Mouse (Mus musculus) MEL (cell line): ENCODE results near the gene 4930442H23Rik. TPM values are rescaled to one million over a fixed set of nuclear protein-coding genes. Genes with fewer than 3 reads are reported as not detected.

Source experiments
- DNase-seq: peaks from one replicate; pipeline ENCODE4 v3.0.0; 2011; ENCODE audit warnings: low read depth, low spot score
- H3K27ac ChIP-seq: 2 replicates; pipeline ENCODE4 v1.5.1; 2012; ENCODE audit warnings: low read depth, mild to moderate bottlenecking, control low read depth, low read length, moderate library complexity; ENCODE audit not compliant: control insufficient read depth
- H3K27me3 ChIP-seq, 2 experiments: fragments of 150-350 bp in 1 of 2; sonication (generic) in 1 of 2; 2 replicates each; pipeline ENCODE4 v1.6.1; 2012; ENCODE audit warnings: low read length in 2 of 2, mild to moderate bottlenecking in 2 of 2, improper control_type of control experiment in 1 of 2, moderate library complexity in 1 of 2; ENCODE audit not compliant: insufficient read depth in 2 of 2, control insufficient read depth in 1 of 2
- H3K36me3 ChIP-seq, 2 experiments: 2 replicates each; pipeline ENCODE4 v1.6.1; 2012 to 2014; ENCODE audit warnings: low read length in 2 of 2, improper control_type of control experiment in 1 of 2, inconsistent platforms in 1 of 2, mild to moderate bottlenecking in 1 of 2; ENCODE audit not compliant: insufficient read depth in 2 of 2, control insufficient read depth in 1 of 2
- H3K4me1 ChIP-seq, 2 experiments: fragments of 150-350 bp in 1 of 2; sonication (generic) in 1 of 2; 2 replicates each; pipeline ENCODE4 v1.6.1; 2012; ENCODE audit warnings: low read length in 2 of 2, improper control_type of control experiment in 1 of 2, mild to moderate bottlenecking in 1 of 2; ENCODE audit not compliant: insufficient read depth in 2 of 2, control insufficient read depth in 1 of 2
- H3K4me3 ChIP-seq, 2 experiments: fragments of 150-350 bp in 1 of 2; sonication (generic) in 1 of 2; 2 replicates each; pipeline ENCODE4 v1.5.1; 2012; ENCODE audit warnings: low read depth in 2 of 2, low read length in 2 of 2, mild to moderate bottlenecking in 2 of 2, moderate library complexity in 2 of 2, control low read depth in 1 of 2, improper control_type of control experiment in 1 of 2; ENCODE audit not compliant: control insufficient read depth in 1 of 2, insufficient read depth in 1 of 2
- H3K79me2 ChIP-seq: 2 replicates; pipeline ENCODE4 v1.6.1; 2012; ENCODE audit warnings: mild to moderate bottlenecking, low read length, moderate library complexity; ENCODE audit not compliant: control insufficient read depth, poor library complexity, insufficient read depth
- H3K9ac ChIP-seq: 2 replicates; pipeline ENCODE4 v1.6.1; 2012; ENCODE audit warnings: low read depth, mild to moderate bottlenecking, control low read depth, low read length, moderate library complexity; ENCODE audit not compliant: control insufficient read depth, poor library complexity, severe bottlenecking
- H3K9me3 ChIP-seq: fragments of 150-350 bp; sonication (generic); replicated peaks from 2 replicates; pipeline ENCODE4 v1.6.1; 2012; ENCODE audit warnings: mild to moderate bottlenecking, low read length, improper control_type of control experiment, moderate library complexity; ENCODE audit not compliant: insufficient read depth
- BHLHE40 ChIP-seq: IDR thresholded peaks from 2 replicates; pipeline ENCODE4 v1.6.1; 2012; ENCODE audit warnings: low read depth, mild to moderate bottlenecking, inconsistent platforms, low read length, improper control_type of control experiment, borderline replicate concordance
- CHD2 ChIP-seq: IDR thresholded peaks from 2 replicates; pipeline ENCODE4 v1.6.1; 2011; ENCODE audit warnings: low read length, improper control_type of control experiment
- CTCF ChIP-seq, 3 experiments: IDR thresholded peaks in 2 of 3; conservative IDR thresholded peaks in 1 of 3; 2 replicates each; pipeline ENCODE4 v1.5.1; 2011 to 2012; ENCODE audit warnings: low read length in 3 of 3, low read depth in 2 of 3, mild to moderate bottlenecking in 2 of 3, improper control_type of control experiment in 1 of 3, inconsistent platforms in 1 of 3, mixed read lengths in 1 of 3, moderate library complexity in 1 of 3; ENCODE audit not compliant: control insufficient read depth in 1 of 3, insufficient read depth in 1 of 3, poor library complexity in 1 of 3, severe bottlenecking in 1 of 3
- ELF1 ChIP-seq: IDR thresholded peaks from 2 replicates; pipeline ENCODE4 v1.6.1; 2014; ENCODE audit warnings: low read depth, mild to moderate bottlenecking, inconsistent platforms, low read length, improper control_type of control experiment, moderate library complexity
- EP300 ChIP-seq, 2 experiments: IDR thresholded peaks; 2 replicates each; pipeline ENCODE4 v1.6.1; 2011; ENCODE audit warnings: improper control_type of control experiment in 2 of 2, low read length in 2 of 2, low read depth in 1 of 2, mild to moderate bottlenecking in 1 of 2
- ETS1 ChIP-seq: IDR thresholded peaks from 2 replicates; pipeline ENCODE4 v1.6.1; 2012; ENCODE audit warnings: low read depth, mild to moderate bottlenecking, inconsistent platforms, low read length, improper control_type of control experiment, moderate library complexity
- GATA1 ChIP-seq: IDR thresholded peaks from 2 replicates; pipeline ENCODE4 v1.6.1; 2011; ENCODE audit warnings: low read depth, low read length, improper control_type of control experiment
- HCFC1 ChIP-seq: IDR thresholded peaks from 2 replicates; pipeline ENCODE4 v1.6.1; 2012; ENCODE audit warnings: low read depth, mild to moderate bottlenecking, inconsistent platforms, low read length, improper control_type of control experiment, moderate library complexity
- KAT2A ChIP-seq: conservative IDR thresholded peaks from 2 replicates; pipeline ENCODE4 v1.6.1; 2012; ENCODE audit warnings: low read depth, low read length, improper control_type of control experiment, inconsistent platforms
- MAFK ChIP-seq: IDR thresholded peaks from 2 replicates; pipeline ENCODE4 v1.6.1; 2011; ENCODE audit warnings: low read depth, mild to moderate bottlenecking, low read length, improper control_type of control experiment, borderline replicate concordance
- MAX ChIP-seq: IDR thresholded peaks from 2 replicates; pipeline ENCODE4 v1.6.1; 2011; ENCODE audit warnings: low read length, improper control_type of control experiment
- MAZ ChIP-seq: IDR thresholded peaks from 2 replicates; pipeline ENCODE4 v1.6.1; 2012; ENCODE audit warnings: low read depth, mild to moderate bottlenecking, inconsistent platforms, low read length, improper control_type of control experiment
- MEF2A ChIP-seq: IDR thresholded peaks from 2 replicates; pipeline ENCODE4 v1.6.1; 2014; ENCODE audit warnings: low read depth, mild to moderate bottlenecking, inconsistent platforms, low read length, improper control_type of control experiment; ENCODE audit not compliant: poor library complexity, insufficient replicate concordance, severe bottlenecking; ENCODE audit errors: extremely low read depth
- MXI1 ChIP-seq: IDR thresholded peaks from 2 replicates; pipeline ENCODE4 v1.6.1; 2011; ENCODE audit warnings: mild to moderate bottlenecking, low read depth, low read length, improper control_type of control experiment
- MYB ChIP-seq: IDR thresholded peaks from 2 replicates; pipeline ENCODE4 v1.6.1; 2011; ENCODE audit warnings: mild to moderate bottlenecking, low read depth, low read length, improper control_type of control experiment
- MYC ChIP-seq: IDR thresholded peaks from 2 replicates; pipeline ENCODE4 v1.6.1; 2011; ENCODE audit warnings: low read depth, mild to moderate bottlenecking, low read length, improper control_type of control experiment, moderate library complexity
- NELFE ChIP-seq: IDR thresholded peaks from 2 replicates; pipeline ENCODE4 v1.6.1; 2011; ENCODE audit warnings: low read depth, low read length, improper control_type of control experiment
- NRF1 ChIP-seq: IDR thresholded peaks from 2 replicates; pipeline ENCODE4 v1.6.1; 2014; ENCODE audit warnings: low read depth, mild to moderate bottlenecking, inconsistent platforms, low read length, improper control_type of control experiment, moderate library complexity; ENCODE audit not compliant: poor library complexity, insufficient read depth, severe bottlenecking
- POLR2A ChIP-seq, 2 experiments: IDR thresholded peaks; 2 replicates each; pipeline ENCODE4 v1.6.1; 2011 to 2012; ENCODE audit warnings: low read length in 2 of 2, mild to moderate bottlenecking in 2 of 2, control low read depth in 1 of 2, improper control_type of control experiment in 1 of 2, low read depth in 1 of 2, moderate library complexity in 1 of 2; ENCODE audit not compliant: control insufficient read depth in 1 of 2, insufficient read depth in 1 of 2, poor library complexity in 1 of 2
- POLR2AphosphoS2 ChIP-seq: IDR thresholded peaks from 2 replicates; pipeline ENCODE4 v1.6.1; 2011; ENCODE audit warnings: low read length, improper control_type of control experiment
- POLR2AphosphoS5 ChIP-seq: IDR thresholded peaks from 2 replicates; pipeline ENCODE4 v1.6.1; 2012; ENCODE audit warnings: low read depth, borderline replicate concordance, mild to moderate bottlenecking, inconsistent platforms, low read length, moderate library complexity, mixed read lengths
- RAD21 ChIP-seq: IDR thresholded peaks from 2 replicates; pipeline ENCODE4 v1.6.1; 2011; ENCODE audit warnings: mild to moderate bottlenecking, low read depth, low read length, improper control_type of control experiment
- RCOR1 ChIP-seq: IDR thresholded peaks from 2 replicates; pipeline ENCODE4 v1.6.1; 2012; ENCODE audit warnings: low read depth, mild to moderate bottlenecking, inconsistent platforms, low read length, improper control_type of control experiment
- SIN3A ChIP-seq: IDR thresholded peaks from 2 replicates; pipeline ENCODE4 v1.6.1; 2012; ENCODE audit warnings: low read length, improper control_type of control experiment, inconsistent platforms
- SMC3 ChIP-seq: IDR thresholded peaks from 2 replicates; pipeline ENCODE4 v1.6.1; 2011; ENCODE audit warnings: low read depth, low read length, improper control_type of control experiment
- TAL1 ChIP-seq: IDR thresholded peaks from 2 replicates; pipeline ENCODE4 v1.6.1; 2012; ENCODE audit warnings: mild to moderate bottlenecking, inconsistent platforms, low read length, moderate library complexity, mixed read lengths
- TBP ChIP-seq: IDR thresholded peaks from 2 replicates; pipeline ENCODE4 v1.8.0; 2011; ENCODE audit warnings: low read depth, low read length, improper control_type of control experiment
- TCF12 ChIP-seq: IDR thresholded peaks from 2 replicates; pipeline ENCODE4 v1.6.1; 2014; ENCODE audit warnings: low read depth, mild to moderate bottlenecking, inconsistent platforms, low read length, improper control_type of control experiment, moderate library complexity
- USF1 ChIP-seq: IDR thresholded peaks from 2 replicates; pipeline ENCODE4 v1.6.1; 2014; ENCODE audit warnings: low read depth, mild to moderate bottlenecking, inconsistent platforms, low read length, improper control_type of control experiment, moderate library complexity
- ZMIZ1 ChIP-seq: IDR thresholded peaks from 2 replicates; pipeline ENCODE4 v1.6.1; 2012; ENCODE audit warnings: low read depth, mild to moderate bottlenecking, inconsistent platforms, low read length, improper control_type of control experiment, moderate library complexity
- ZNF384 ChIP-seq: IDR thresholded peaks from 2 replicates; pipeline ENCODE4 v1.6.1; 2012; ENCODE audit warnings: low read depth, mild to moderate bottlenecking, inconsistent platforms, low read length, improper control_type of control experiment
- polyA plus RNA-seq, 2 experiments: library from polyadenylated mRNA; stranded (reverse) in 1 of 2; unstranded in 1 of 2; fragments of >175 nt in 1 of 2; fragments of >200 nt in 1 of 2; gene quantifications; 2 replicates each; pipeline versions ENCODE4 v1.2.1 to v1.2.4; 2012; ENCODE audit warnings: low replicate concordance in 2 of 2, low read depth in 1 of 2; ENCODE audit not compliant: insufficient read length in 2 of 2, insufficient read depth in 1 of 2, missing spikeins in 1 of 2
- total RNA-seq: library from RNA; depleted of rRNA; stranded (reverse); fragments of 300-350 nt; gene quantifications from 2 replicates; pipeline ENCODE4 v1.2.3, GENCODE M21; 2012

The 4930442H23Rik gene
- total and polyA plus RNA-seq, 3 experiments: 0.31 to 0.42 TPM; not detected in 1

- TF ChIP-seq NELFE: no peak
- peak; percentile 94 to 97 (median 95) for TF ChIP-seq CTCF (IDR thresholded peaks at IDR 0.05 in 2 of 3, conservative IDR thresholded peaks at IDR 0.05 in 1 of 3; ENCODE audit: control insufficient read depth in 1 of 3, insufficient read depth in 1 of 3, low read depth in 2 of 3, low read length in 3 of 3, poor library complexity in 1 of 3, severe bottlenecking in 1 of 3)
- no peak for TF ChIP-seq MYB
- TF ChIP-seq RCOR1: 0 out of 2 replicates have a peak, but pooled peaks have one; percentile 20
- TF ChIP-seq EP300 (IDR thresholded peaks at IDR 0.05; ENCODE audit: low read depth in 1 of 2, low read length in 2 of 2): peak in 1 of 2 experiments; percentile 18; a peak in 1 of 4 replicates
- TF ChIP-seq POLR2AphosphoS5: no peak
- TF ChIP-seq ZMIZ1: no peak
- TF ChIP-seq TCF12: no peak; the same call in 1 of the 2 replicates
- TF ChIP-seq MAZ: no peak; the same call in 1 of the 2 replicates
- TF ChIP-seq ZNF384: no peak; the same call in 1 of the 2 replicates
- TF ChIP-seq CHD2: no peak
- peak; percentile 91 for TF ChIP-seq RAD21
Observed at GRCm38 (mm10) chr10:81174617-81175344, 8.9 kb downstream of the 4930442H23Rik start (continued).

DNA sequence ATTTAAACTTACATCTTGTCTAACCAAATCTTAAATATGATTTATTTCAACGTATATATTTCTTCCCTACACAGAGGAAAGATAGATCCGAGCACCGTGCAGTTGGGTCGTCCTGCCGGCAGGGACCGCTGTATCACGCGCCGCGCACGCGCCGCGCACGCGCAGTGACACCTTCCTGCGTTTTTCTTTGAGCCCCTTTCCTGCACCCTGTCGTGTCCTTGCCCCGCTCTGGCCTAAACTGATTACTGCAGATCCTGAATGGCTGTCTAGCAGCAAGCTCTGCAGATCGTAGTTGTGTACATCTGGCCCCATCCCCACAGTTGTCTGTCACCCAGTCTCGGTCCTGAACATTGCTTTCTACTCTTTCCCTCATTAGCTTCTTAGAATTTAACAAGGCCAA lies 10.5 kb downstream of the 4930442H23Rik start:
- DNase-seq: peak; percentile 95
- Histone ChIP-seq H3K27me3 (no peaks in the 10 kb centered on the region), H3K9me3 (no peaks in the 10 kb centered on the region), H3K36me3 (peaks cover 1 to 11% of the 10 kb centered on the region in 2 experiments), H3K9ac (peak overlapping the region; percentile 88), H3K79me2 (peaks cover 18% of the 10 kb centered on the region), H3K4me3 (peak overlapping the region; percentile 45 to 50), H3K4me1 (peaks cover 0 to 15% of the 10 kb centered on the region in 2 experiments; a peak in 3 of 4 replicates), H3K27ac (peak overlapping the region; percentile 94)
- TF ChIP-seq NELFE (peak; percentile 94), MYC (peak; percentile 91), MAFK (no peak), TBP (peak; percentile 81; the same call in 1 of the 2 replicates), TCF12 (peak; percentile 69), USF1 (peak; percentile 67), NRF1 (peak; percentile 98), POLR2AphosphoS2 (peak; percentile 94), ETS1 (peak; percentile 16; the same call in 1 of the 2 replicates), KAT2A (no peak; the same call in 1 of the 2 replicates), MEF2A (no peak), TAL1 (peak; percentile 31; the same call in 1 of the 2 replicates), ZNF384 (peak; percentile 37; the same call in 1 of the 2 replicates), HCFC1 (peak; percentile 85), GATA1 (no peak), MAZ (no peak), ZMIZ1 (peak; percentile 76), SMC3 (peak; percentile 6; the same call in 1 of the 2 replicates), CTCF (IDR thresholded peaks at IDR 0.05 in 2 of 3, conservative IDR thresholded peaks at IDR 0.05 in 1 of 3; ENCODE audit: control insufficient read depth in 1 of 3, insufficient read depth in 1 of 3, low read depth in 2 of 3, low read length in 3 of 3, poor library complexity in 1 of 3, severe bottlenecking in 1 of 3) (peak; percentile 87 to 93 (median 89)), ELF1 (peak; percentile 57), MXI1 (peak; percentile 69), POLR2AphosphoS5 (no peak), SIN3A (peak; percentile 84), POLR2A (IDR thresholded peaks at IDR 0.05; ENCODE audit: control insufficient read depth in 1 of 2, insufficient read depth in 1 of 2, low read depth in 1 of 2, low read length in 2 of 2, poor library complexity in 1 of 2) (peak in 1 of 2 experiments; percentile 95; a peak in 2 of 4 replicates), MAX (peak; percentile 65), BHLHE40 (peak; percentile 71; the same call in 1 of the 2 replicates)
